Mouse (Mus musculus): ENCODE results near the gene Ush2a. TPM values are rescaled to one million over a fixed set of nuclear protein-coding genes. Genes with fewer than 3 reads are reported as not detected.

The Ush2a gene
- polyA plus RNA-seq, 1 experiment from 2014 or later, result 0.04 TPM

- no peaks in the 10 kb centered on the region for H3K27me3 ChIP-seq
Measured at GRCm38 (mm10) chr1:188708694-188709093, 446.9 kb downstream of the Ush2a start.

DNA sequence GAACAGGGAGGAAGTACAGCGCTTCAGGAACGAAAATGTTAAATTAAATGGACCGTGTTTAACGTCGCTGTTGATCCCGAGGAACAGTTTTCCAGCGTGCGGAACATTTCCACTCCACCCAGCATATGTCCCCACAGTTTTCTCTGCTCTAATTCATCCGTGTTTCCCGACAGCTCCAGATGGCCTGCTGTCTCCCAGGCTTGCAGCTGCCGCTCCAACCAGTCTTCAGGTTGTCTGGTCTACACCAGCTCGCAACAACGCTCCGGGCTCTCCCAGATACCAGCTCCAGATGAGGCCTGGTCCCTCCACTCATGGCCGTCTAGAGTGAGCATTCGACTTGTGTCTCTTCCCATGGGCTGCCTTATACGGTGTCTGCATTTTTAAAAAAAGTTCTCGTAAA is 452.3 kb downstream of the Ush2a start:
- Histone ChIP-seq H3K36me3 (no peaks in the 10 kb centered on the region), H3K4me1 (no peaks in the 10 kb centered on the region), H3K27me3 (no peaks in the 10 kb centered on the region), H3K4me2 (replicated peaks) (no peak overlapping the region), H3K9me3 (no peaks in the 10 kb centered on the region), H3K9ac (replicated peaks) (no peak overlapping the region), H3K4me3 (no peak overlapping the region), H3K27ac (replicated peaks) (no peak overlapping the region)
- ATAC-seq (replicated peaks), result 0 out of 2 replicates have a peak, but pooled peaks have one; percentile 29
- 68% methylated on average over 18 of the region's 18 CpGs for WGBS

More at GRCm38 (mm10) chr1:188708694-188709093, 446.9 kb downstream of the Ush2a start:
- WGBS, result 84% methylated on average over 10 of the region's 10 CpGs
- Histone ChIP-seq H3K4me1 (no peaks in the 10 kb centered on the region), H3K36me3 (no peaks in the 10 kb centered on the region), H3K4me2 (replicated peaks) (no peak overlapping the region), H3K9ac (replicated peaks) (no peak overlapping the region), H3K4me3 (no peak overlapping the region), H3K27ac (replicated peaks) (no peak overlapping the region), H3K9me3 (no peaks in the 10 kb centered on the region)
- ATAC-seq (replicated peaks), result no peak

DNA sequence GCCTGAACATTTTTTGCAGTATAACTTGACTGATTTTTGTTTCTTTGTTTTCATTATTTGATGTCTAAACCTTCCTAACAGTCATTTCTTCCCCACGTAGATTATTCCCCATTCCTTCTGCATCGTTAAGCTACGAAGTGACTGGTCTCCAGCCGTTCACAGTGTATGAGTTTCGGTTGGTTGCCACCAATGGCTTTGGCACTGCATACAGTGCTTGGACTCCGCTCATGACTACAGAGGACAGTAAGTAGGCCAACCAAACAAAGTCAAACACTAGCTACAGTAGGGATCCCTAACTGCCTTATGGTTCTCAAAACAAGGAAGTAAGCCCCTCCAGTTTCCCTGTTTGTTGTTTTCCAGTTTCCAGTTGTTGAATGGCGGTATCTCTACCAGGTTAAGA is 453.1 kb downstream of the Ush2a start:
- no peak overlapping the region for H3K27ac ChIP-seq (replicated peaks)
- H3K9ac ChIP-seq (replicated peaks), result no peak overlapping the region
- no peak overlapping the region for H3K4me3 ChIP-seq
- H3K9me3 ChIP-seq, result no peaks in the 10 kb centered on the region
- ATAC-seq (replicated peaks), result no peak
- 80% methylated on average over 7 of the region's 7 CpGs for WGBS
- no peaks in the 10 kb centered on the region for H3K4me1 ChIP-seq
- H3K4me2 ChIP-seq (replicated peaks), result no peak overlapping the region
- no peaks in the 10 kb centered on the region for H3K36me3 ChIP-seq
- H3K27me3 ChIP-seq, result no peaks in the 10 kb centered on the region

- ATAC-seq (replicated peaks), result no peak
- H3K36me3 ChIP-seq, result no peaks in the 10 kb centered on the region
- WGBS, result 90% methylated on average over 3 of the region's 3 CpGs
- no peaks in the 10 kb centered on the region for H3K9me3 ChIP-seq
- H3K4me1 ChIP-seq, result no peaks in the 10 kb centered on the region
- no peak overlapping the region for H3K27ac ChIP-seq (replicated peaks)
- H3K4me2 ChIP-seq (replicated peaks), result no peak overlapping the region
- H3K9ac ChIP-seq (replicated peaks), result no peak overlapping the region
- no peaks in the 10 kb centered on the region for H3K27me3 ChIP-seq
- H3K4me3 ChIP-seq, result no peak overlapping the region
Measured at GRCm38 (mm10) chr1:188716886-188717285, 455.1 kb downstream of the Ush2a start.

DNA sequence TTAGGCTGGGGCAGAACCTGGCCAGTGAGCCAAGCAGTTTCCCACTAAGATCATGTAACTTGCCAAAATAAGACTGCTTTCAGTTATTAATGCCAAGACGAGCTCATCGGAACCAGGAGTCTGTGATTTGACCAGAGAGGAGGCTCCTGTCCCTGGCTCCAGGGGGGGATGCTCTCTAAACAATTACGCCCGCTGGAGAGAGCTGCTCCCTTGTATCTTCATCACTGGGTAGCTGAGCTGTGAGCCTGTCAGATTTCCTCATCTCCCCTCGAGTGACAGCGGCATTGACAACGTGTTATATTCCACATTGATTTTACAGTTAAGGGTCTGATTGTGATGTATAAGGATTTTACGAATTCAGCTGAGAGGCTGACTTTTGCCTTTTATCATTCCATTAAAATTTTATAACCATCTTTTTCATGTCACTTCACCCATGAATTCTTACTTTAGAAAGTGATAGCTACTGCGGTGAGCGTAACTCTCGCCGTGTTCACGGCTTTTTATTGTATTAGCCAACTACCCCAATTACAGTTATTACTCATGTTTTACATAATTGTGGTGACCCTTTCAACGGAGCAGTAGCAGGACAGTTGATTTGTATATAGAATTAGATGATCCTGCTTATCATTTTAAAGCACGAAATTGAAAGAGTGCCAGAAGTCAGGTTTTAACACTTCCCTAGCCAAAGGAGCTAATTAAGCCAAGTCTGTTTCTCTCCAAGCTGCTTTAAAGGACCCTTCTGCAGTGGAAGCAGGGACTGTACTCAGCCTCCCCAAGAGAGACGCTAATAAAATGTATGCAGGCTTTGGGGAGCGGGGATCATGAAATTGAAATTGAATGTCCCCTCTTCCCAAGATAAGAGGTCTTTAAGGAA is 463.5 kb downstream of the Ush2a start:
- Histone ChIP-seq H3K4me1 (peaks cover 22% of the 10 kb centered on the region), H3K4me2 (replicated peaks) (peak overlapping the region; percentile 14), H3K9ac (replicated peaks) (no peak overlapping the region; the same call in 1 of the 2 replicates), H3K36me3 (no peaks in the 10 kb centered on the region), H3K27ac (replicated peaks) (no peak overlapping the region), H3K9me3 (no peaks in the 10 kb centered on the region), H3K4me3 (no peak overlapping the region), H3K27me3 (no peaks in the 10 kb centered on the region)
- ATAC-seq (replicated peaks), result no peak
- 45% methylated on average over 17 of the region's 17 CpGs for WGBS

- H3K27ac ChIP-seq (replicated peaks), result no peak overlapping the region
- H3K27me3 ChIP-seq, result no peaks in the 10 kb centered on the region
- WGBS, result 74% methylated on average over 6 of the region's 6 CpGs
- H3K9ac ChIP-seq (replicated peaks), result no peak overlapping the region
- H3K4me3 ChIP-seq, result no peak overlapping the region
- H3K4me2 ChIP-seq (replicated peaks), result no peak overlapping the region
- H3K9me3 ChIP-seq, result no peaks in the 10 kb centered on the region
- no peaks in the 10 kb centered on the region for H3K36me3 ChIP-seq
- no peak for ATAC-seq (replicated peaks)
- peaks cover 22% of the 10 kb centered on the region for H3K4me1 ChIP-seq
Measured at GRCm38 (mm10) chr1:188726937-188727336, 465.1 kb downstream of the Ush2a start.

DNA sequence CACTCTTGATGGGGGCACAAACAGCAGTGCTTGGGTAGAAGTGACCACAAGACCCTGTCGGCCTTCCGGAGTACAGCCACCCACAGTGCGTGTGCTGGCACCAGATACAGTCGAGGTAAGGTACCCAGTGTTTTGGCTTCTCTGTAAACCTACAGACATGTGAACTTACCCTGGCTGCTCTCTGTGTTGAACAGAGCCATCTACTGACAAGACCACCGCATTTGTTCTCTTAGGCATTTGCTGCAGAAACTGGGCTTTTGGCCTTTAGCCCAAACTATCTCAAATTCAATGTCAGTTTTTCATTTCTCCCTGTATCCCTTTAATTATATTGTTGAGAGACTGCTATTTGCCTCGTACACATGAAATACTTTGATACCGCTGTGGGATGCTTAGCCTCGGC is 466.8 kb downstream of the Ush2a start:
- Histone ChIP-seq H3K4me2 (replicated peaks) (0 out of 2 replicates have a peak overlapping the region, but pooled peaks have one; percentile 7), H3K9me3 (no peaks in the 10 kb centered on the region), H3K27ac (replicated peaks) (no peak overlapping the region), H3K27me3 (no peaks in the 10 kb centered on the region), H3K9ac (replicated peaks) (no peak overlapping the region), H3K4me3 (no peak overlapping the region), H3K4me1 (peaks cover 22% of the 10 kb centered on the region), H3K36me3 (no peaks in the 10 kb centered on the region)
- 48% methylated on average over 8 of the region's 8 CpGs for WGBS
- peak; percentile 70 for ATAC-seq (replicated peaks)

DNA sequence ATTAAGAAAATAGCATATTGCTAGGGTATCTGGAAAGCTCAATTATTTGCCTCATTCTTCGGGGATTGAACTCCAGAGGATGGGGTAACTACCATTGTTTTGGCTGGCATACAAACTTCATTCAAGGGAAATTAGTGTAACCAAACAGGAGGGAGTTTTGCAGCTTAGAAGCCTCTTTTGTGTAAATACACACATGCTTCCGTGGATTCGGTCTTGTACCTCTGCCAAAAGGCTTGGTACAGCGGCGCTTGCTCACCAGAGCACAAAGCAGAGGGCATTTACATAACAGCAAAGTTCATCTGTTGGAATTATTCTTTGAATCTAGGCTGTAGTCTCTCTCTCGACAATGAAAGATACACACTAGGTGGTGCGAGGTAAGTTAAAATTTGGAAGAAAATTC is 467.4 kb downstream of the Ush2a start:
- Histone ChIP-seq H3K9ac (replicated peaks) (no peak overlapping the region), H3K27me3 (no peaks in the 10 kb centered on the region), H3K4me3 (no peak overlapping the region), H3K4me1 (peaks cover 22% of the 10 kb centered on the region), H3K9me3 (no peaks in the 10 kb centered on the region), H3K27ac (replicated peaks) (no peak overlapping the region), H3K36me3 (no peaks in the 10 kb centered on the region), H3K4me2 (replicated peaks) (0 out of 2 replicates have a peak overlapping the region, but pooled peaks have one; percentile 7)
- WGBS, result 12% methylated on average over 7 of the region's 7 CpGs
- peak; percentile 48; the same call in 1 of the 2 replicates for ATAC-seq (replicated peaks)

- WGBS, result 94% methylated on average over 7 of the region's 7 CpGs
- Histone ChIP-seq H3K9ac (replicated peaks) (no peak overlapping the region), H3K36me3 (no peaks in the 10 kb centered on the region), H3K4me3 (no peak overlapping the region), H3K27ac (replicated peaks) (no peak overlapping the region), H3K9me3 (no peaks in the 10 kb centered on the region), H3K4me2 (replicated peaks) (no peak overlapping the region), H3K27me3 (no peaks in the 10 kb centered on the region), H3K4me1 (peaks cover 1% of the 10 kb centered on the region; the same call in 1 of the 2 replicates)
- ATAC-seq (replicated peaks), result no peak
Measured at GRCm38 (mm10) chr1:188734741-188735266, 473.0 kb downstream of the Ush2a start.

GRCm38 (mm10) chr1:188742971-188743370 is 481.1 kb downstream of the Ush2a start:
- H3K4me1 ChIP-seq, result no peaks in the 10 kb centered on the region
- H3K9me3 ChIP-seq, result no peaks in the 10 kb centered on the region
- H3K4me2 ChIP-seq (replicated peaks), result no peak overlapping the region
- no peak overlapping the region for H3K9ac ChIP-seq (replicated peaks)
- WGBS, result 46% methylated on average over 7 of the region's 7 CpGs
- ATAC-seq (replicated peaks), result no peak
- no peak overlapping the region for H3K4me3 ChIP-seq
- no peaks in the 10 kb centered on the region for H3K27me3 ChIP-seq
- no peaks in the 10 kb centered on the region for H3K36me3 ChIP-seq
- H3K27ac ChIP-seq (replicated peaks), result no peak overlapping the region

DNA sequence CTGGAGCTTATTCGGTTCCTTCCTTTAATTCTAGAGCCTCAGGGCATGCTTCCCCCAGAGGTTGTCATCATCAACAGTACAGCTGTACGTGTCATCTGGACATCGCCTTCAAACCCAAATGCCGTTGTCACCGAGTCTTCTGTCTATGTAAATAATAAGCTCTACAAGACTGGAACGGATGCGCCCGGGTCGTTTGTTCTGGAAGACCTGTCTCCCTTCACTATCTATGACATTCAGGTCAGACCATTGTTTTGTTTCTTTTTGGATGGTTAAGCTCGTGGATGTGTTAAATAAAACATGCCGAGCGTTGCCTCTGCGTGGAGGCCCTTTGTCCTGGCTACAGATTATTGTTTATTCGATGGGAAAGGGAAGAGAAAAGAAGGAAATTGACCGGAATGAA is 493.2 kb downstream of the Ush2a start:
- H3K4me1 ChIP-seq, result no peaks in the 10 kb centered on the region
- H3K4me3 ChIP-seq, result no peak overlapping the region
- H3K27me3 ChIP-seq, result no peaks in the 10 kb centered on the region
- ATAC-seq (replicated peaks), result no peak
- 54% methylated on average over 15 of the region's 15 CpGs for WGBS
- H3K4me2 ChIP-seq (replicated peaks), result no peak overlapping the region
- no peaks in the 10 kb centered on the region for H3K9me3 ChIP-seq
- no peak overlapping the region for H3K27ac ChIP-seq (replicated peaks)
- no peaks in the 10 kb centered on the region for H3K36me3 ChIP-seq
- H3K9ac ChIP-seq (replicated peaks), result no peak overlapping the region

GRCm38 (mm10) chr1:188760515-188760914 is 498.7 kb downstream of the Ush2a start:
- no peak for ATAC-seq (replicated peaks)
- 71% methylated on average over 3 of the region's 3 CpGs for WGBS
- no peak overlapping the region for H3K27ac ChIP-seq (replicated peaks)
- no peaks in the 10 kb centered on the region for H3K36me3 ChIP-seq
- H3K9me3 ChIP-seq, result no peaks in the 10 kb centered on the region
- no peak overlapping the region for H3K4me2 ChIP-seq (replicated peaks)
- 0 out of 2 replicates have a peak, but pooled peaks cover 5% of the 10 kb centered on the region for H3K4me1 ChIP-seq
- H3K4me3 ChIP-seq, result no peak overlapping the region
- no peak overlapping the region for H3K9ac ChIP-seq (replicated peaks)
- H3K27me3 ChIP-seq, result no peaks in the 10 kb centered on the region
